Mouse (Mus musculus): ENCODE results near the gene Cd274.
A peak's percentile ranks its signal among the peaks of the same experiment; 100 is the strongest.

The Cd274 gene

DNA sequence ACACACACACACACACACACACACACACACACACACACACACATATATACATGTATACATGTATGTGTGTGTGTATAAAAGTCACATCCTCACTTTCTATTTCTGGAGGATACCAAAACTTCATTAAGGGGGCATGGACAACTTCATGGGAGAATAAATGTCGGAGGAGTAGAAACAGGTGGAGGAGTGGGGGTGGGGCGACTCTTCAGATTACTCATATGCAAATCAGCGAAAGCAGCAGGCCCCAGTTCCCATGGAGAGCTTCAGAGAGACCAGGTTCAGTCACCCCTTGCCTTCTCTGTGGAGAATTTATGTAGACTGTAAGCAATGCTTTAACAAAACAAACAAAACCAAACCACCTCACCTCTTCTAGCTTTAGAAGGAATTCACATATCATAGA is 2.1 kb upstream of the Cd274 start:
- DNase-seq, result no peak

DNA sequence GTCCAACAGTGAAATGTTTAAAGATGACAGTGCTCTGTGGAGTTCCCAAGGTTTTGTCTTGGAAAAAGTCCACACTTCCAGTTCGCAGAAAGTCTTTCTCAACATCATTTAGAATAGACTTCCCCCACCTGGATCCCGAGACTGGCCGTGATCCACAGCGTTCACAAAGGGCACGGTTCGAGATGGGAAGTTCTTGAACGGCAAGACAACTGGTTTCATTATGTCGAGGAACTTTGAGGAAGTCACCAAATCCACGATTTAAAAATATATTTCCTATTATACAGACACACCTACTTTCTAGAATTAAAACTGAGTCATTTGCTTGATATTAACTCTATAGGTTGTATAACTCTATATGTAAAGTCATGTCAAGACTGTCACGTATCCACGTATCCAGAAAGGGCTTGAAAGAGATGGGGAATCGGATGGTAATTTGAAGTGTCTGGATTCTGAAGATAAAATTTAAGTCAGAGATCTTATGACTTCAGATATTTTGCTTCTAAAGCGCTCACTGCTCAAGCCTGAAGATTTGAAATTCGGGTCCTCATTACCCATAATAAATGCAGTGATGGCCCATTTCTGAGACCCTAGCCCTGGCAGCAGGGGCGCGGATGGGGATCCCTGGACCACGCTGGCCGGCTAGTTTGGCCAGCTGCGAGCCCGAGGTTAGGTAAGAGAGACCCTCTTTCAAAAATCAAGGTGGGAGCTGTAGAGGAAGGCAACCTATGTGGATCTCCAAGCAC is 858 bp upstream of the Cd274 start:
- DNase-seq, result peak in 1 of 2 experiments; percentile 23

DNA sequence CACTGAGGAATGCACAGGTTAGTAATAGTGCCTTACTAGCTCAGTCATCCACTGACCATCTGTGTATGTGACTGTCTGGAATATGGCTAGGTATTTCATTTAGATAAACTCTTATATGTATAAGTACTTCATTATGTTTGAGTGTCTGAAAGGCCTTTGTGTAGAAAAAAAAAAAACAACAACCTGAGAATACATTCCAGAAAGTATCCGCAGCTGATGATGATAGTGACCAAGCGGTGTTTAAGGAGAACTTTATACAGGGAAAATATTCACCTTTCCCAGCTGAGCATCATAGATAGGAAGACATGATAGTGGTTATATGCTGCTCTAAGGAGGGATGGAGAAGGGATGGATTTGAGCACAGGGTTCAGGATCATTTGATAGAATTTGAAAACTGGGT is 786 bp downstream of the Cd274 start:
- DNase-seq, result no peak

DNA sequence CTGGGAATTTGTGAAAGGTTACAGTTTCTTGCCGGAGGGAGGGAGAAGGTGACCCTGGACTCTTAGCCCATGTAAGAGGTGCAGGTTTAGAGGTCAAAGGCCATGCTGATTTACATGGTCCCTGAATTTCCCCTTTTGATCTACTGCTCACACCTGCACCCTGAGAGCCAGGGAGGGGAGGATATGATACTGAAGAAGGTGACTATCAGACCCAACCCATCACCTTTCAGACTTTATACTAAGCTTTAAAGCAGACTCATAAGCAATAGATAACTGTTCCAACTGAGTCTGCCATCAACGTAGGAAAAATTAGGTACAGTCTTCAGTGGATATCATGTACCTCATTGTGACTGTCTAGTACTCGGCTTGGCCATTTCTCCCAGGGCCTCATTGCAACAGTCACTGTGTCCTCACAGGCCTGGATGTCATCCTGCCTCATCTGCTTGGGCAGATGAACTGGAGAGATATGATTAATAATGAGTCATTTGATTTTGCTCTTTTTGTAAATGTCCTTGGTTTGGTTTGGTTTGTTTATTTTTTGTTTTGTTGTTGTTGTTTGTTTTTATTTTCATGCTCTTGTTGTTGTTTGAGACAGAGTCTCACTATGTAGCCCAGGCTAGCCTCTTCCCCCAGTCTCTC is 1.5 kb downstream of the Cd274 start:
- no peak for DNase-seq

DNA sequence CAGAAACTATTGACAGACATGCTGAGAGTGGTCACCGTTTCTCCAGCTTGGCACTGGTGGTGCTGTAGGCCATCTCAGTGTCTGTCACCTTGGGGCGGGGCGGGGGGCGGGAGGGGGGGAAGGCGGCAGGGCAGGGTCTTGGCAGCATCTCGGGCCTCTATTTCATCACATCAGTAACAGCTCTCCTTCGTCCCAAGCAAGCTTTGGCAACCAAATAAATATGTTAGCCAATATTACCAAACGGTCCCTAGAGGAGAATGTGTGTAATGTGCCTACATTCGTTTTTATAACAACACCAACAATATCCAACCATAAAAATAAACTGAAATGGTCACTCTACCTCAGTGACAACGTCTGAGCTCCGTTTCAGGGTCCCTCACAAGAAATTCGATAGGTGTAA is 2.9 kb downstream of the Cd274 start:
- DNase-seq, result no peak

DNA sequence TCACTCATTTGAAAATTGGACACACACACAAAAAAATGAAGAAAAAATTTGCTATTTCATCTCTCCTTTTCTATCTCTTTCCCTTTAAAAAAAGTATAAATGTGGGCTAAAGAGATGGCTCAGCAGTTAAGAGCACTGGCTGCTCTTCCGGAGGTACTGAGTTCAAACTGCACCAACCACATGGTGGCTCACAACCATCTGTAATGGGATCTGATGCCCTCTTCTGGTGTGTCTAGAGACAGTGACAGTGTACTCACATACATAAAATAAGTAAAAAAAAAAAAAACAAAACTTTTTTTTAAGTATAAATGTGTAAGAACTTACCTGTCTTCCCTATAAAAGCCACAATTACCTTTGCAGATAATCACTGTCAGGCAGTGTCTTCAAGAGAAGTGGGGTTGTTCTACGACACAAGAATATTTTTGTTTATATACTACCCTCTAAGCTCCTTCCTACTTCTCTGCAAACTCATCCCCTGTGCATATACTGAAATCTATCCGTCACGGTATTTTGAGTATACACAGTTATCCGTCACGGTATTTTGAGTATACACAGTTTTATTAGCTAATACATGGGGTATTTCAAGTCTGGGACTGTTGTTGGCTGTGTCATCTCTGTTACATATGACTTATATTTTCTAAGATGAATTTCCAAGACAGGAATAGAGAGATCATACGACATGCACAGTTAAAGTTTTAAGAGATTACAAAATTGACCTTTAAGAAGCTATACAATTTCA is 3.5 kb downstream of the Cd274 start:
- DNase-seq, result no peak

DNA sequence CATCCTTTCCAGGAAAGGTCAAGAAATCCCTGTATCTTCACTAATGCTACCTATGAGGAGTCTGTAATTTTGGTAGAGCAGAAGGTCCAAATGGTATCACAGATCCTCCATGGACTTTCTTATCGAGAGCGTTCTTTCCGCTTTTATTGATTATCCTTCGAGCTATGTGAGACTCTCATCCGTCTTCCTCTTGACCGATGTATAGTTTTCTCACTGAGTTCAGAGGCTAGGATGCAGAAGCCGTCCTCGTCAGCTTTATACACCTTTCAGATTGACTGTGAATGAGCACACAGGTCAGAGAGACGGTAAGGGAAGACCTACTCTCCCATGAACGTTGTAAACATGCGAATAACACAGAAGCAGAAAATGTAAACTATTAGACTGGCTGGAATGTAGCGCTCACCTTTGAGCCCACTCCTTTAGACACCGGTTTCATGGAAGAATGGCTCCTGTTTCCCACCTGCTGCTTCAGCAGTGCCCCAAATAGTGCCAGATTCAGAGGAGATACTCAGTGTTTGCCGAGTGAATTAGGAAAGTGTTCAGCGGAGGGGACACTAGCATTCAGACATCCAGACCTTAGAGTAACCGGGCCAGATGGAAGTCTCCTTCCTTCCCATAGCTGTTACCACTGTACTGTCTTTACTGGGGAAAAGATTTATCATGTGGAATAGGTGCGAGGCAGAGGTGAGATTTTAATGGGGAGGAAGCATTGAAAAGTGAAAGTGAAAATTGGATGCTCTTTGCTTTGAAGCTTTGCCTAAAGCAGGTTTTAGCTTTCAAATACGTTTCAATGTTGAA is 4.2 kb downstream of the Cd274 start:
- no peak for DNase-seq

DNA sequence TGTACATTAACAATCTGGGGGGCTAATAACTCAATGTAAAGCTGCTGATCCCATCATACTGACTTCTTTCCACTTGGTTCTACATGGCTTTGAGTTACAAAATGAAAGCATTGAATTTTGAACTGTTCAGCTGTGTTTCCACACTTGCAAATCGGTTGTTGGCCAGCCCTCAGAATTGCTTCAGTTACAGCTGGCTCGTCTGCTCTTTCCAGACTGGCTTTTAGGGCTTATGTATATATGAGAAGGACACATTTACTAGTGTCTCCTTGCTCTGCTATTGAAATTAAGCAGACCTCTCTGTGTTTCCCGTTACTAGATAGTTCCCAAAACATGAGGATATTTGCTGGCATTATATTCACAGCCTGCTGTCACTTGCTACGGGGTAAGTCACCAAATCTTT is 4.9 kb downstream of the Cd274 start:
- DNase-seq, result peak in 1 of 2 experiments; percentile 32

DNA sequence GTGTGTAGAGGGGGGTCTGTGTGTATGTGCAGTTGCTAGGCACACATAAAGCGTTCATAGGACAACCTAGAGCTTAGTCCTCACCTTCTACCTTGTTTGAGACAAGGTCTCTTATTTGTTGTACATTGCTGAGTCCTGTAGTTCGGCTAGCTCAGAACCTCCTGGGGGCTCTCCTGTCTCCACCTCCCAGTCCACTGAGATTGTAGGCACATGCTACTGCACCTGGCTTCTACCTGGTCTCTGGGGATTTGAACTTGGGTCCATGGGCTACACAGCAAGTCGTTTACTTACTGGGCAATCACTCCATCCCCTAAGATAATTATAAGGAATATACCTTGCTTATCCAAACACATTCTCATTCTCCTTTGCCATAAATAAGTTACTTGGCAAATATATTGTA is 5.4 kb downstream of the Cd274 start:
- no peak for DNase-seq

DNA sequence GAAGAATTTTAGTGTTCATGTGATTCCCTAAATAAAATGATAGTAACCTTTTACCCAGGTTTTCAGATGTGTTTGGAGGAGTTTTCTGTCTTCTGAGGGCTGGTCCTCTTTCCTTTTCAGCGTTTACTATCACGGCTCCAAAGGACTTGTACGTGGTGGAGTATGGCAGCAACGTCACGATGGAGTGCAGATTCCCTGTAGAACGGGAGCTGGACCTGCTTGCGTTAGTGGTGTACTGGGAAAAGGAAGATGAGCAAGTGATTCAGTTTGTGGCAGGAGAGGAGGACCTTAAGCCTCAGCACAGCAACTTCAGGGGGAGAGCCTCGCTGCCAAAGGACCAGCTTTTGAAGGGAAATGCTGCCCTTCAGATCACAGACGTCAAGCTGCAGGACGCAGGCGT is 6.2 kb downstream of the Cd274 start:
- DNase-seq, result no peak

DNA sequence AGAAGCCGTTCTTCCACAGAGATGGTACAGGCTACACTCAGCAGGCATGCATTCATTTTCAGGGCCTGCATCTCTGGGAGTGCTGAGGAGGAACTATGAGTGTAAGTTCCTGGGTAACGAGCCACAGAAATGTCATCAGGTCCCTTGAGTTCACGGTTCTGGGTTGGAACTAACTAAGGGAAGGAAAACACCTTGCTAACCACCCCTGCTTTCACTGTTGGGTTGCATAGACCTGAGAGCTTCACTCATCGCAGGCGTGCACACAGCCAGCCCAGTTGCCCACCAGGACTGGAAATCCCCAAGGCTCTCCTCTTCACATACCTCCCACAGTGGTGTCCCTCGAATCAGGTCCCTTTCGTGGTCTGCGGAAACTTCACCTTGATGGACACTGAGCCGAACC is 7.7 kb downstream of the Cd274 start:
- no peak for DNase-seq

DNA sequence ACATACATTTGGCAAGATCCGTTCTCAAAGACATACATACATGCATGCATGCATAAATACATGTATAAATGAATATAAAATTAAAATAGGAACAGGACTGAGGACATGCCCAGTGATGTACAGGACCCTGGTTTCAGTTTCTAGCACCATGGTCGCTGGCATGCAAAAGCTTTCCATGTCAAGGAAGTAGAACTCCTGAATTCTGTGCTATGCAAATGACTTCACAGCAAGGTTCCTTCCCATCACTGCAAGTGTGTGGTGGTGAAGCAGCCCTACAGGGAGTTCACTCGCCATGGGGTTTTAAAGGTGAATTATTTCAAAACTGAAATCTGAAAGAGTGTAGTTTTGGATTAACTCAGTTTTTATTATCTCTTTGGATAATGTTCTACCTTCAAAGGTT is 9.1 kb downstream of the Cd274 start:
- no peak for DNase-seq

DNA sequence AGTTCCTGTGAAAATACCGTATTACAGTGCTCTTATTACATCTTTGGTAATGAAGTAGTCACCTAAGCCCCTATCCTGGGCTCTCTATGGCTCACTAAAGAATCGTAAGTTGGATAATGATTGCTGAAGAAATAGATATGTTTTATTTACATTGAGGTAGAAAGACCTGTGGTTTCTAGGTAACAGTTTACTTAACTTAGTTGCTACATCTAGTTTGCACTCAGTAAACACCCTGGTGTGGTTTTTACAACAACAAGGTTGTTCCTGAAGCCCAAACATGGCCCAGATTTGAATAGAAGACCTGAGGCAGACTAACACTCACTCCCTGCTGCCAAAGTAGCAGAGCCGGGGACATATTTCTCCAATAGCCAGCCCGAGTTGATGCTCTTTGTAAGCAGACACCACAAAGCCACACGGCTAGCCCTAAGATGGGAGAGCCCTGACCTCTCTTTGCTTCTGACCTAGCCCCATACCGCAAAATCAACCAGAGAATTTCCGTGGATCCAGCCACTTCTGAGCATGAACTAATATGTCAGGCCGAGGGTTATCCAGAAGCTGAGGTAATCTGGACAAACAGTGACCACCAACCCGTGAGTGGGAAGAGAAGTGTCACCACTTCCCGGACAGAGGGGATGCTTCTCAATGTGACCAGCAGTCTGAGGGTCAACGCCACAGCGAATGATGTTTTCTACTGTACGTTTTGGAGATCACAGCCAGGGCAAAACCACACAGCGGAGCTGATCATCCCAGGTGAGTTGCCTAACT is 12.8 kb downstream of the Cd274 start:
- no peak for DNase-seq

DNA sequence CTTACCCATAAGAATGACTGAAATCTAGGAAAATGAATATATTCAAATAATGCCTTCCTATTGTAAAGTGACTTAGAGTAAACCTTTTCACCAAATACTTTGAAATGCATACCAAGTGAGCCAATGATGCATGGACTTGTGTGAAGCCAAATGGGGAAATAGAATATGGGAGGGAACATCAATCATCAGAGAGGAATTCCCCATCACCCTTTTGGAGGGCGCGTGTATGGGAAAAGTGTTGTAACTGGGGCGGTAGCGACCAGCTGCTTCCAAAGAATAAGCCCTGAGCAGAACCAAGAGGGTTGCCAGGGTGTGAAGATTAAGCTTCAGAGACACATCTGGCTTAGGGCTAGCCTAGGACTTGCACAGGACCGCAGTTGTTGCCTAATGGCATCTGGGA is 16.1 kb downstream of the Cd274 start:
- DNase-seq, result no peak

DNA sequence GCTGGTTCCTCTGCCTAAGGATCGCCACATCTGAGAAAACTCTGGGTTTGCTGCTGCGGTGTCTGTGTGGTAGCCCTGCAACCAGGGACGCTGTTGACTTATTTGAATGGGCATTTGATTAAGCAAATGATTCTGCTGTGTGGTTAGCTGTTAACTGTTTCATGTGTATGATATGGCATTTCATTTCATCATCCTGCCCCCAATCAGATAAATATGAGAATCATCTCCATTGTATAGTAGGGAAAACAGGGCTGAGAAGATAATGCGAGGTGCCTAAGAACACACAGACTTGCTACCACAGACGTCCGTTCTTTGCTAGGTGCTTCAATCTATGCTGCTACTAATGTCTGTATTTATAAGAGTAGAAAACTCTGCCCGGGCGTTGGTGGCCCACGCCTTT is 17.2 kb downstream of the Cd274 start:
- DNase-seq, result no peak

DNA sequence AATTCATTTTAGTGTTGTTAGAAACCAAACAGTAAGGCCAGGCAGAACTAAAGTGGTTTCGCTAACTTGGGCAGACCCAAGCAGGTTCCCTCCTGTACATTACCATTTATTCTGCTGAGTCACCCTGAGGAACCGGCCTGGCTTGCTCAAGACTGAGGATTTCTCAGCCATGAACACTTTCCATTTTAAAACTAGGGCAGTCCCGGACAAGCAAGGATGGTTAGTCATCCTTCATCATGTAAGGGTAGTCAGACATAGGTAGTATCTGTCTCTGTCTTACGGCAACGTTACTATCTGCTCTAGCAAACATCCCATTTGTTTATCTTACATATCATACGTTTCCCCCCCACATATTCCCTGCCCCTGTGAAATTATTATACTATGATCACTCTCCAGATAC is 17.7 kb downstream of the Cd274 start:
- no peak for DNase-seq

DNA sequence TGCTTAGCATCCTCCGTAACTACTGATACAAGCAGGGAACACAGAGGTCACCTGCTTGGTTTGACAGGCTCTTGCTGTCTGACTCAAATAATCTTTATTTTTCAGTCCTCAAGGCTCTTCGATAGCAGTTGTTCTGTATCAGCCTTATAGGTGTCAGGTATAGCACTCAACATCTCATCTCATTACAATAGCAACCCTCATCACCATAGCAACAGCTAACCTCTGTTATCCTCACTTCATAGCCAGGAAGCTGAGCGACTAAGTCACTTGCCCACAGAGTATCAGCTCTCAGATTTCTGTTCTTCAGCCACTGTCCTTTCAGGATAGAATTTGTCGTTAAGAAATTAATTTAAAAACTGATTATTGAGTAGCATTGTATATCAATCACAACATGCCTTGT is 18.6 kb downstream of the Cd274 start:
- no peak for DNase-seq

DNA sequence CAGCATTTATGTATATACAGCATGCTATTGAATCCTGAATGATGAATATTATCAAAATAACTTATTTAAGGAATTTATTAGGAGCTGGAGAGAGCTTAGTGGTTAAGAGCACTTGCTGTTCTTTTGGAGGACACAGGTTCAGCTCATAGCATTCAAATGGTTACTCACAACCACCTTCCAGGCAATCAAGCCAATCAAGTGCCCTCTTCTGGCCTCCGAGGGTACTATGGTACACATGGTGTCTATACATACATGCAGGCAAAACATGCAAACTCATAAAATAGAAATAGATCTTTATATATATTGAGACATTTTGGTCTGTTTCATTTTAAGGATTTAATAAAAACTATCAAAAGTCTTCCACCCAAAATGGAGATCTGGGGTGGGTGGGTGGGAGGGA is 21.6 kb downstream of the Cd274 start:
- DNase-seq, result no peak

DNA sequence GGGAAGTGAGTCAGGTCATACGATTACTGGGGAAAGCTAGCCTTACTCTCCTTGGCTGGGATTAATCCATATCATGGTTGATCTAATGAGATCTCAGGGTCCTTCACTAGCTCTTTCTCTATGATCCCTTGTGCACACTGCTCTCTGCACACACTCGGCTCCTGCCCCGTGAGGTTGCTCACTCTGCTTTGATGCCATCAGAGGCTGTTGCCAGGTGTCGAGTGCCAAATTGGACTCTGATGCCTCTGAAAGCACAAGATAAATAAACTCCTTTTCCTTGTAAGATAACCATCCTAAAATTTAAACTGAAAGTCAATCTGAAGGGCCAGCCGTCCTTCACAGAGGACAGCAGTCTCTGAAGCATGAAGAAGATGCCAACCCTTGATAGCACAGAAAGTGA is 23.2 kb downstream of the Cd274 start:
- no peak for DNase-seq

DNA sequence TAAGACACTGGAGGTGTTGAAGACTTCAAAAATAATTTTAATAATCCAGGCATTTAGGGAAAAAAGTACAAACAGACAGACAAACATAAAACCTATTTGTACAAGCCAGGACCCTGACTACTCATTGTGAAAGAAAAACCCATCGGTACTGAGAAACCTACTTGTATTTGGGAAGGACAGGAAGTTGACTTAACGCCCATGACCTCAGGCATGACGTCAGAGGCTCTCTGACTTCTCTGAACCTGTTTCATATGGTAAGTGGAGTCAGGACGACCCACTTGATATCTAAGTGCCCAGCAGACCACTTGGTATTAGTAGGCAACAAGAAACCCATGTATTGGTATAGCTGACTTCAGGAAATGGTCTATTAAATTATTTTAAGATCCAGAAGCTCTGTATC is 24.0 kb downstream of the Cd274 start:
- no peak for DNase-seq

DNA sequence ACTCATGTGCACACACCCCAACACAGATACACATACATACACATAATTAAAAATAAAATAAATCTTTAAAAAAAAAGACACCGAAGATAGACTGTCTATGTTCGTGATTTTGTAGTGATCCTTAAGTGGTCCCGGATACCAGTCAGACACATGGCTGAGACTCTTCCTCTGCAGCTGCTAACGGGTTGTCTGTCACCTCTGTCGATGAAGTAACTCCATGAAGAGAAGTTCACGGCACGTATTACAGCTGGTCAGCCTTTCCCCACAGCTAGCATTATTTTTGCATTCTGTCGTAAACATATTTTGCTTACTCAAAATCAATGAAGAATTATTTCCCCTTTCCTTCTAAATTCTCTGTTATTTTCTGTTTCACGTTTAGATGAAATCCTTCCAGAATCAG is 26.1 kb downstream of the Cd274 start:
- no peak for DNase-seq

DNA sequence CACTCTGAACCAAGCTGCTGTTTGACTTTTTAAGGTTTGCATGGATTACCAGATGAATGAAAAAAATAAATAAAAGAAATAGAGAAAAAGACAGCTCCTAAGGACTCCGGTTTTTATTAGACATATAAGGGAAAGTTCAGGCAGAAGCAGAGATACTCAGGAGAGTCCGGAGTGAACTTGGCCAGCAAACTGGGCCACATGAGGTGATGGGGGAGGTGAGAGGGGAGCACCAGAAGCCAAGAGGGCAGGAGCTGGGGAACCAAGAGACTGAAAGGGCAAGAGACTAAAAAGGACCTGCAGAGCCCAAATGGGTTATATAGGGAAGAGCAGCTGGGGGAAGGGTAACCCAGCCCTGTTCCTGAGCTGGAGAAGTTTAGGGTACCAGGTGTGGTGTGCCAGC is 27.5 kb downstream of the Cd274 start:
- DNase-seq, result no peak

DNA sequence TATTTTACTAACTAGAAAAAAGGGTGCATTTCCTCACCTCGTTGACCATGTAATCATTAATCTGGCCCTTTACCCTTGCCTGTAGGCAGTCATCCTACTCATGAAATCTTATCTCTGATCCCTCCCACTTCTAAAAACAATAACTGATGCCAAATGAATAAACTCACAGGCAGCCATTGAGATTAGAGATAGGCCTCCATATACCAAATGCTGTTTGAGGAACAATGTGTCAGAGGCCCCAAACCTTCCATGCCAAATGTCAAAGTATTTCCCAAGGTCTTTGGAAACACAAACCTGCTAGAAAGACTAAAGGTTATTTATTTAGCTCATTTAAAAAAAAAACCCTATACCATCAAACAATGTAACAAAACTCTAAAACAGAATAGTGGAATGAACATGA is 29.1 kb downstream of the Cd274 start:
- no peak for DNase-seq

All from lung, postnatal 4 days (tissue).